Comparison of ENCODE assay signal across 16 mouse cellular contexts in the genomic region with DNA sequence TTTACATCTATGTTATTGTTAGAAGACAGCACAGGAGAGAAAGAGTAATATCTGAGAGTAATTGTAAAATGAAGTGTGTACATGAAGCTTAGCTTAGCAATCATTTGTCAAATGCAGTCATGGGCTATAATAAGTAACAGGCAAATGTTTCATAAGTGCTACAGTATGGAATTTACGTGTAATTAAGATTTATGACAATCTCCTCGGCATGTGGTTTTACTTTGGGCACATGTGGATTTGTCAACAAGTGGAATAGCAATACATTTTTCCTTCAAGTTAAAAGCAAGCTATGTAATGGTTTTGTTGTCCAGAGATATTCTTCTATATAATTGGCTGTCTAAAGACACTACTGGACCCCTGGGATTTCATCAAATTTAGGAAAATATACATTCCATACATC.
"Had no signal": no experiment of that assay in that cellular context is flagged by ENCODE, and none has a peak within 500 bp of the region (broad histone marks: within the 10 kb centered on the region; RNA-seq: fewer than 3 reads in every experiment).

No protein-coding gene starts in this region.

- H3K9ac ChIP-seq: lung, embryonic 15.5 days; midbrain, embryonic 13.5 days; midbrain, embryonic 15.5 days; neural tube, embryonic 12.5 days had no signal

- H3K27ac ChIP-seq: lung, embryonic 15.5 days; midbrain, embryonic 13.5 days; midbrain, embryonic 15.5 days; neural tube, embryonic 12.5 days had no signal

- H3K27me3 ChIP-seq: lung, embryonic 15.5 days; midbrain, embryonic 13.5 days; midbrain, embryonic 15.5 days; neural tube, embryonic 12.5 days had no signal

- H3K9me3 ChIP-seq: lung, embryonic 15.5 days; midbrain, embryonic 13.5 days; midbrain, embryonic 15.5 days; neural tube, embryonic 12.5 days had no signal

- H3K4me3 ChIP-seq: lung, embryonic 15.5 days; midbrain, embryonic 13.5 days; midbrain, embryonic 15.5 days; neural tube, embryonic 12.5 days had no signal

- DNase-seq: lung, adult 2 months; lung, postnatal 10 days; lung, postnatal 4 days; retina, postnatal 1 day; right cerebral cortex, adult 18-20 months; right cerebral cortex, postnatal 25 days; right cerebral cortex, postnatal 4 days; spleen, adult 18-20 months; thymus, adult 18-20 months; thymus, postnatal 14 days; thymus, postnatal 36 days had no signal

- H3K36me3 ChIP-seq: lung, embryonic 15.5 days; midbrain, embryonic 13.5 days; midbrain, embryonic 15.5 days; neural tube, embryonic 12.5 days had no signal

- H3K4me1 ChIP-seq: lung, embryonic 15.5 days; midbrain, embryonic 13.5 days; midbrain, embryonic 15.5 days; neural tube, embryonic 12.5 days had no signal

- ATAC-seq: midbrain, embryonic 13.5 days; midbrain, embryonic 15.5 days had no signal

- H3K4me2 ChIP-seq: lung, embryonic 15.5 days; midbrain, embryonic 11.5 days; midbrain, embryonic 13.5 days; midbrain, embryonic 15.5 days; neural tube, embryonic 12.5 days had no signal
